ENCODE assay signal across 26 mouse cellular contexts in genomic region chr1:98162639-98162927, GRCm38 (mm10).
"Had no signal": no experiment of that assay in that cellular context is flagged by ENCODE, and none has a peak within 500 bp of the region (broad histone marks: within the 10 kb centered on the region; RNA-seq: fewer than 3 reads in every experiment).

No protein-coding gene starts in this region.

- H3K27ac ChIP-seq: heart, adult 2 months; heart, embryonic 13.5 days; heart, embryonic 15.5 days; hindbrain, embryonic 12.5 days; hindbrain, embryonic 14.5 days; intestine, embryonic 15.5 days; kidney, postnatal 0 days; layer of hippocampus, adult 2 months; left cerebral cortex, adult 2 months; limb, embryonic 10.5 days; limb, embryonic 12.5 days; liver, embryonic 12.5 days; liver, embryonic 14.5 days had no signal

- ATAC-seq: hindbrain, embryonic 16.5 days; inflammation-experienced regulatory T-cells, adult 6 months; intestine, embryonic 15.5 days; intestine, postnatal 0 days; liver, embryonic 12.5 days had no signal

- H3K27me3 ChIP-seq: heart, embryonic 13.5 days; heart, embryonic 15.5 days; hindbrain, embryonic 12.5 days; intestine, embryonic 15.5 days; limb, embryonic 12.5 days; liver, embryonic 12.5 days had no signal

- DNase-seq: gastrocnemius, postnatal 14 days; gastrocnemius, postnatal 36 days; heart, adult 11 months; heart, adult 2 months; heart, postnatal 14 days; heart, postnatal 36 days; kidney, adult 18-20 months; kidney, postnatal 25 days; kidney, postnatal 4 days; liver had no signal

- H3K4me1 ChIP-seq: heart, embryonic 15.5 days; hindbrain, embryonic 12.5 days; intestine, embryonic 15.5 days; limb, embryonic 10.5 days; limb, embryonic 12.5 days; liver, embryonic 12.5 days had no signal

- H3K36me3 ChIP-seq: heart, embryonic 13.5 days; heart, embryonic 15.5 days; hindbrain, embryonic 12.5 days; intestine, embryonic 15.5 days; limb, embryonic 10.5 days; limb, embryonic 12.5 days; liver, embryonic 12.5 days had no signal

- H3K9ac ChIP-seq: heart, embryonic 13.5 days; heart, embryonic 15.5 days; hindbrain, embryonic 12.5 days; hindbrain, embryonic 14.5 days; intestine, embryonic 15.5 days; limb, embryonic 12.5 days; liver, embryonic 12.5 days; liver, embryonic 14.5 days had no signal

- H3K4me2 ChIP-seq: heart, embryonic 11.5 days; heart, embryonic 13.5 days; heart, embryonic 15.5 days; hindbrain, embryonic 12.5 days; hindbrain, embryonic 14.5 days; intestine, embryonic 15.5 days; limb, embryonic 12.5 days; liver, embryonic 12.5 days had no signal

- H3K4me3 ChIP-seq: heart, adult 2 months; heart, embryonic 13.5 days; heart, embryonic 15.5 days; hindbrain, embryonic 12.5 days; intestine, embryonic 15.5 days; layer of hippocampus, adult 2 months; left cerebral cortex, adult 2 months; limb, embryonic 10.5 days; limb, embryonic 12.5 days; liver, embryonic 12.5 days had no signal

- H3K9me3 ChIP-seq: heart, embryonic 13.5 days; heart, embryonic 15.5 days; hindbrain, embryonic 12.5 days; intestine, embryonic 15.5 days; limb, embryonic 10.5 days; limb, embryonic 12.5 days; liver, embryonic 12.5 days had no signal
